Mouse (Mus musculus): ENCODE measurements around the gene Ganc.

DNA sequence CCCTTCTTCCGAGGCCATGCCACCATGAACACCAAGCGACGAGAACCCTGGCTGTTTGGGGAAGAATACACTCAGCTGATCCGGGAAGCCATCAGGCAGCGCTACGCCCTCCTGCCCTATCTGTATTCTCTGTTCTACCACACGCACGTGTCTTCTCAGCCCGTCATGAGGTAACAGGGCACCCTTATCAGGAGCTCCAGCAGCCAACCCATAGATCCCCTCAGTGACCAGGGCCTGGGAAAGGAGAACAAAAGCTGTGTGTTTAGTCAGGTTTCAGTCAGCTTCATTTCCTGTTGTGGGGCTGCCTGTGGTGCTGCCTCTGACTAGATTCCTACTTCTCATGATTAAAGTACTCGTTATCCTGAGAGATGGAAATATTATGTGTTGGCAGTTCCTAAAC is 42.7 kb downstream of the Ganc start:
- no peak for TF ChIP-seq CTCF (IDR thresholded peaks at IDR 0.05; ENCODE audit: extremely low read depth, insufficient read depth, low read length)
- TF ChIP-seq POLR2A (IDR thresholded peaks at IDR 0.05; ENCODE audit: extremely low read depth, insufficient read depth, low read length) = no peak
